Mouse (Mus musculus): ENCODE measurements at regions not wholly inside any gene's neighbourhood (a gene's known extent, or its start where the extent isn't known, plus 50 kb on each side); places are given as distances from the start of the nearest gene placed in this dataset.
A peak's percentile ranks its signal among the peaks of the same experiment; 100 is the strongest.
"Not testable (repeated sequence)": the region's sequence is repeated elsewhere in the genome, so short reads cannot be mapped to it uniquely, and the experiment has no call there.

GRCm38 (mm10) chr10:91436091-91436569 is 255.0 kb upstream of the Tmpo start:
- H3K36me3 ChIP-seq, result no peaks in the 10 kb centered on the region
- H3K27ac ChIP-seq, result no peak overlapping the region; the same call in 1 of the 2 replicates
- H3K9me3 ChIP-seq, result no peaks in the 10 kb centered on the region
- ATAC-seq (ENCODE audit: low FRiP score, low read depth), result peak; percentile 74
- H3K27me3 ChIP-seq, result 0 out of 2 replicates have a peak, but pooled peaks cover 4% of the 10 kb centered on the region
- peak overlapping the region; percentile 30; the same call in 1 of the 2 replicates for H3K4me2 ChIP-seq (replicated peaks)
- WGBS, result 4% methylated on average over 9 of the region's 9 CpGs
- H3K4me1 ChIP-seq, result peaks cover 21% of the 10 kb centered on the region
- no peak overlapping the region for H3K4me3 ChIP-seq
- H3K9ac ChIP-seq, result no peak overlapping the region

GRCm38 (mm10) chr10:91430281-91430680 is 249.2 kb upstream of the Tmpo start:
- H3K27me3 ChIP-seq, result 0 out of 2 replicates have a peak, but pooled peaks cover 8% of the 10 kb centered on the region
- ATAC-seq (ENCODE audit: low FRiP score, low read depth), result no peak

GRCm38 (mm10) chr10:91426584-91426983 is 245.5 kb upstream of the Tmpo start:
- WGBS, result 73% methylated on average over 3 of the region's 3 CpGs

More at GRCm38 (mm10) chr10:91430281-91430680, 249.2 kb upstream of the Tmpo start:
- Histone ChIP-seq H3K36me3 (no peaks in the 10 kb centered on the region), H3K4me3 (no peak overlapping the region), H3K27ac (no peak overlapping the region), H3K9ac (no peak overlapping the region), H3K4me2 (replicated peaks) (0 out of 2 replicates have a peak overlapping the region, but pooled peaks have one; percentile 14), H3K4me1 (peaks cover 14% of the 10 kb centered on the region), H3K9me3 (no peaks in the 10 kb centered on the region)
- WGBS, result 41% methylated on average over 5 of the region's 5 CpGs

GRCm38 (mm10) chr10:91425625-91426385 is 244.7 kb upstream of the Tmpo start:
- WGBS, result 82% methylated on average over 7 of the region's 7 CpGs
- ATAC-seq (ENCODE audit: low FRiP score, low read depth); H3K4me1 ChIP-seq: not testable (repeated sequence)

More at GRCm38 (mm10) chr10:91426584-91426983, 245.5 kb upstream of the Tmpo start:
- H3K9ac ChIP-seq, result no peak overlapping the region
- ATAC-seq (ENCODE audit: low FRiP score, low read depth), result no peak
- 0 out of 2 replicates have a peak, but pooled peaks cover 8% of the 10 kb centered on the region for H3K27me3 ChIP-seq
- no peaks in the 10 kb centered on the region for H3K36me3 ChIP-seq
- no peak overlapping the region for H3K4me2 ChIP-seq (replicated peaks)
- peaks cover 10% of the 10 kb centered on the region for H3K4me1 ChIP-seq
- no peaks in the 10 kb centered on the region for H3K9me3 ChIP-seq
- no peak overlapping the region for H3K4me3 ChIP-seq
- H3K27ac ChIP-seq, result no peak overlapping the region

GRCm38 (mm10) chr10:91424786-91425185 is 243.7 kb upstream of the Tmpo start:
- Histone ChIP-seq H3K27ac (no peak overlapping the region), H3K27me3 (0 out of 2 replicates have a peak, but pooled peaks cover 3% of the 10 kb centered on the region), H3K4me2 (replicated peaks) (no peak overlapping the region), H3K9me3 (no peaks in the 10 kb centered on the region), H3K4me1 (peaks cover 8% of the 10 kb centered on the region), H3K36me3 (no peaks in the 10 kb centered on the region), H3K9ac (no peak overlapping the region), H3K4me3 (no peak overlapping the region)
- ATAC-seq (ENCODE audit: low FRiP score, low read depth), result no peak
- 70% methylated on average over 5 of the region's 5 CpGs for WGBS

More at GRCm38 (mm10) chr10:91425625-91426385, 244.7 kb upstream of the Tmpo start:
- H3K27ac ChIP-seq; H3K4me3 ChIP-seq; H3K4me2 ChIP-seq (replicated peaks); H3K9ac ChIP-seq; H3K36me3 ChIP-seq; H3K9me3 ChIP-seq; H3K27me3 ChIP-seq: not testable (repeated sequence)

- WGBS, result 70% methylated on average over 3 of the region's 3 CpGs
- no peaks in the 10 kb centered on the region for H3K27me3 ChIP-seq
- H3K4me1 ChIP-seq, result no peaks in the 10 kb centered on the region
- no peaks in the 10 kb centered on the region for H3K9me3 ChIP-seq
- no peak overlapping the region for H3K4me3 ChIP-seq
- no peaks in the 10 kb centered on the region for H3K36me3 ChIP-seq
- H3K4me2 ChIP-seq (replicated peaks), result no peak overlapping the region
- H3K27ac ChIP-seq, result no peak overlapping the region
- ATAC-seq (ENCODE audit: low FRiP score, low read depth), result no peak
- H3K9ac ChIP-seq, result no peak overlapping the region
These were observed 206.1 kb upstream of the Tmpo start for GRCm38 (mm10) chr10:91387255-91387654.

- no peak for ATAC-seq (ENCODE audit: low FRiP score, low read depth)
- H3K9ac ChIP-seq, result no peak overlapping the region
- H3K36me3 ChIP-seq, result no peaks in the 10 kb centered on the region
- H3K4me1 ChIP-seq, result no peaks in the 10 kb centered on the region
- H3K9me3 ChIP-seq, result no peaks in the 10 kb centered on the region
- WGBS, result 62% methylated on average over 2 of the region's 2 CpGs
- H3K4me2 ChIP-seq (replicated peaks), result no peak overlapping the region
- H3K27ac ChIP-seq, result no peak overlapping the region
- no peaks in the 10 kb centered on the region for H3K27me3 ChIP-seq
- H3K4me3 ChIP-seq, result no peak overlapping the region
These were observed 203.3 kb upstream of the Tmpo start for GRCm38 (mm10) chr10:91384372-91384771.

- no peaks in the 10 kb centered on the region for H3K9me3 ChIP-seq
- H3K9ac ChIP-seq, result no peak overlapping the region
- no peaks in the 10 kb centered on the region for H3K4me1 ChIP-seq
- no peak overlapping the region for H3K4me3 ChIP-seq
- ATAC-seq (ENCODE audit: low FRiP score, low read depth), result no peak
- no peak overlapping the region for H3K27ac ChIP-seq
- 69% methylated on average over 3 of the region's 3 CpGs for WGBS
- no peaks in the 10 kb centered on the region for H3K36me3 ChIP-seq
- no peaks in the 10 kb centered on the region for H3K27me3 ChIP-seq
- no peak overlapping the region for H3K4me2 ChIP-seq (replicated peaks)
These were observed 195.6 kb upstream of the Tmpo start for GRCm38 (mm10) chr10:91376683-91377082.

GRCm38 (mm10) chr10:91367488-91367887 is 186.4 kb upstream of the Tmpo start:
- H3K36me3 ChIP-seq, result no peaks in the 10 kb centered on the region
- ATAC-seq (ENCODE audit: low FRiP score, low read depth), result no peak
- no peaks in the 10 kb centered on the region for H3K9me3 ChIP-seq
- H3K4me1 ChIP-seq, result no peaks in the 10 kb centered on the region
- H3K27me3 ChIP-seq, result no peaks in the 10 kb centered on the region
- no peak overlapping the region for H3K4me3 ChIP-seq
- no peak overlapping the region for H3K9ac ChIP-seq
- no peak overlapping the region for H3K27ac ChIP-seq
- H3K4me2 ChIP-seq (replicated peaks), result no peak overlapping the region
- 80% methylated on average over 1 of the region's 1 CpGs for WGBS

- Histone ChIP-seq H3K27me3 (no peaks in the 10 kb centered on the region), H3K4me2 (replicated peaks) (no peak overlapping the region), H3K36me3 (no peaks in the 10 kb centered on the region), H3K9me3 (no peaks in the 10 kb centered on the region), H3K9ac (no peak overlapping the region), H3K27ac (no peak overlapping the region), H3K4me3 (no peak overlapping the region), H3K4me1 (no peaks in the 10 kb centered on the region)
- ATAC-seq (ENCODE audit: low FRiP score, low read depth), result no peak
- 78% methylated on average over 3 of the region's 3 CpGs for WGBS
These were observed 181.5 kb upstream of the Tmpo start for GRCm38 (mm10) chr10:91362587-91362986.

- peak; percentile 61; the same call in 1 of the 2 replicates for ATAC-seq (ENCODE audit: low FRiP score, low read depth)
These were observed 180.5 kb upstream of the Tmpo start for GRCm38 (mm10) chr10:91361621-91362020.

GRCm38 (mm10) chr10:91345465-91345864 is 164.3 kb upstream of the Tmpo start:
- no peak for ATAC-seq (ENCODE audit: low FRiP score, low read depth)
- 73% methylated on average over 5 of the region's 5 CpGs for WGBS

More at GRCm38 (mm10) chr10:91361621-91362020, 180.5 kb upstream of the Tmpo start:
- Histone ChIP-seq H3K9me3 (no peaks in the 10 kb centered on the region), H3K9ac (no peak overlapping the region), H3K27ac (no peak overlapping the region), H3K4me3 (no peak overlapping the region), H3K36me3 (no peaks in the 10 kb centered on the region), H3K4me2 (replicated peaks) (no peak overlapping the region), H3K27me3 (no peaks in the 10 kb centered on the region), H3K4me1 (no peaks in the 10 kb centered on the region)
- 75% methylated on average over 2 of the region's 2 CpGs for WGBS

More at GRCm38 (mm10) chr10:91345465-91345864, 164.3 kb upstream of the Tmpo start:
- H3K4me2 ChIP-seq (replicated peaks), result no peak overlapping the region
- no peaks in the 10 kb centered on the region for H3K9me3 ChIP-seq
- H3K4me3 ChIP-seq, result no peak overlapping the region
- no peaks in the 10 kb centered on the region for H3K27me3 ChIP-seq
- no peaks in the 10 kb centered on the region for H3K4me1 ChIP-seq
- H3K36me3 ChIP-seq, result no peaks in the 10 kb centered on the region
- H3K9ac ChIP-seq, result no peak overlapping the region
- H3K27ac ChIP-seq, result no peak overlapping the region

Data from limb, embryonic 13.5 days (tissue).